Comparison of ENCODE assay signal across 16 mouse cellular contexts in genomic region chr3:9398271-9398670, GRCm38 (mm10).
DNase-seq lines count a peak whose midpoint lies in the region; ATAC-seq and TF ChIP-seq lines count a peak whose summit lies in the region.
"Had no signal": no experiment of that assay in that cellular context is flagged by ENCODE, and none has a peak within 500 bp of the region (broad histone marks: within the 10 kb centered on the region; RNA-seq: fewer than 3 reads in every experiment).

No protein-coding gene starts in this region.

- TF ChIP-seq CTCF in ES-Bruce4 (IDR thresholded peaks at IDR 0.05; ENCODE audit: low read depth, low read length): no peak
- no peak for TF ChIP-seq CTCF in stomach, postnatal 0 days (IDR thresholded peaks at IDR 0.05; ENCODE audit: low read depth)
- no peak for TF ChIP-seq CTCF in thymus, adult 2 months (IDR thresholded peaks at IDR 0.05; ENCODE audit: borderline replicate concordance, control insufficient read depth, extremely low read depth, insufficient read depth, low read length, poor library complexity)

- TF ChIP-seq POLR2A in ES-Bruce4 (IDR thresholded peaks at IDR 0.05; ENCODE audit: insufficient read depth, low read length): no peak
- TF ChIP-seq POLR2A in thymus, adult 2 months (IDR thresholded peaks at IDR 0.05; ENCODE audit: control insufficient read depth, extremely low read depth, insufficient read depth, low read length, poor library complexity): no peak

- H3K4me2 ChIP-seq in heart, embryonic 15.5 days: no peak overlapping the region
- H3K4me2 ChIP-seq in stomach, postnatal 0 days (replicated peaks; ENCODE audit: low read depth): no peak overlapping the region
- H3K4me2 ChIP-seq: limb, embryonic 13.5 days; liver, embryonic 15.5 days had no signal

- DNase-seq in heart, adult 9 months (ENCODE audit: low spot score in 2 of 2): no peak
- DNase-seq in ZHBTc4 (ENCODE audit: low read depth, low spot score): peak; percentile 92
- DNase-seq in stomach, postnatal 0 days (ENCODE audit: low spot score): no peak
- no peak for DNase-seq in gastrocnemius, postnatal 10 days
- DNase-seq in thymus, adult 2 months: no peak
- DNase-seq: cerebellum, adult 8-10 months; lung, postnatal 14 days; midbrain, embryonic 14.5 days; right cerebral cortex, postnatal 14 days had no signal

- H3K4me1 ChIP-seq in heart, embryonic 15.5 days (replicated peaks): peaks cover 30% of the 10 kb centered on the region
- H3K4me1 ChIP-seq in ES-Bruce4 (ENCODE audit: control insufficient read depth, insufficient read depth, low read length): no peaks in the 10 kb centered on the region
- H3K4me1 ChIP-seq in stomach, postnatal 0 days (replicated peaks; ENCODE audit: control insufficient read depth, insufficient read depth): peaks cover 3% of the 10 kb centered on the region; the same call in 1 of the 2 replicates
- peaks cover 21% of the 10 kb centered on the region for H3K4me1 ChIP-seq in thymus, adult 2 months (replicated peaks; ENCODE audit: control insufficient read depth, insufficient read depth, low read length)

- 0 out of 2 replicates have a peak, but pooled peaks have one; percentile 9 for ATAC-seq in heart, embryonic 15.5 days (replicated peaks; ENCODE audit: insufficient number of reproducible peaks, insufficient read depth, low FRiP score, low read depth)
- peak; percentile 72; the same call in 1 of the 2 replicates for ATAC-seq in stomach, postnatal 0 days (ENCODE audit: low FRiP score, low TSS enrichment)

- WGBS in heart, embryonic 15.5 days: 47% methylated on average over 5 of the region's 5 CpGs
- WGBS in stomach, postnatal 0 days: 69% methylated on average over 5 of the region's 5 CpGs
- 78% methylated on average over 5 of the region's 5 CpGs for WGBS in thymus, adult 2 months

- no peak overlapping the region for H3K27ac ChIP-seq in heart, embryonic 15.5 days
- no peak overlapping the region for H3K27ac ChIP-seq in ES-Bruce4 (ENCODE audit: insufficient read depth, low read length)
- H3K27ac ChIP-seq in stomach, postnatal 0 days (replicated peaks): no peak overlapping the region
- no peak overlapping the region for H3K27ac ChIP-seq in thymus, adult 2 months (ENCODE audit: control insufficient read depth, insufficient read depth, low read length)
- H3K27ac ChIP-seq: forebrain, embryonic 10.5 days; kidney, postnatal 0 days; layer of hippocampus, adult 2 months; limb, embryonic 13.5 days; liver, embryonic 15.5 days had no signal

- no peaks in the 10 kb centered on the region for H3K9me3 ChIP-seq in heart, embryonic 15.5 days (replicated peaks)
- peaks cover 3% of the 10 kb centered on the region; the same call in 1 of the 2 replicates for H3K9me3 ChIP-seq in ES-Bruce4 (replicated peaks; ENCODE audit: control insufficient read depth, insufficient read depth, low read length, poor library complexity, severe bottlenecking)
- H3K9me3 ChIP-seq in stomach, postnatal 0 days (ENCODE audit: control insufficient read depth, low read length): no peaks in the 10 kb centered on the region
- H3K9me3 ChIP-seq: limb, embryonic 13.5 days; liver, embryonic 15.5 days had no signal

- H3K4me3 ChIP-seq in heart, embryonic 15.5 days: no peak overlapping the region
- no peak overlapping the region for H3K4me3 ChIP-seq in ES-Bruce4 (ENCODE audit: low read depth, low read length)
- H3K4me3 ChIP-seq in stomach, postnatal 0 days (ENCODE audit: low read depth, low read length): no peak overlapping the region
- H3K4me3 ChIP-seq in thymus, adult 2 months (ENCODE audit: control insufficient read depth, insufficient read depth, low read length): no peak overlapping the region
- H3K4me3 ChIP-seq: forebrain, embryonic 10.5 days; layer of hippocampus, adult 2 months; limb, embryonic 13.5 days; liver, embryonic 15.5 days had no signal

- H3K36me3 ChIP-seq in heart, embryonic 15.5 days: no peaks in the 10 kb centered on the region
- H3K36me3 ChIP-seq in ES-Bruce4 (ENCODE audit: control insufficient read depth, insufficient read depth, low read length, poor library complexity, severe bottlenecking): no peaks in the 10 kb centered on the region
- H3K36me3 ChIP-seq in stomach, postnatal 0 days (ENCODE audit: control insufficient read depth, insufficient read depth, low read length): no peaks in the 10 kb centered on the region
- H3K36me3 ChIP-seq in thymus, adult 2 months (ENCODE audit: control insufficient read depth, insufficient read depth, low read length): no peaks in the 10 kb centered on the region
- H3K36me3 ChIP-seq: forebrain, embryonic 10.5 days; limb, embryonic 13.5 days; liver, embryonic 15.5 days had no signal

- H3K27me3 ChIP-seq in heart, embryonic 15.5 days: no peaks in the 10 kb centered on the region
- H3K27me3 ChIP-seq in ES-Bruce4 (ENCODE audit: control insufficient read depth, insufficient read depth, low read length, poor library complexity, severe bottlenecking): no peaks in the 10 kb centered on the region
- H3K27me3 ChIP-seq in stomach, postnatal 0 days (ENCODE audit: control insufficient read depth, insufficient read depth, low read length): no peaks in the 10 kb centered on the region
- H3K27me3 ChIP-seq in thymus, adult 2 months (ENCODE audit: control insufficient read depth, insufficient read depth, low read length): no peaks in the 10 kb centered on the region
- H3K27me3 ChIP-seq: limb, embryonic 13.5 days; liver, embryonic 15.5 days had no signal

- TF ChIP-seq EP300 in ES-Bruce4 (IDR thresholded peaks at IDR 0.05; ENCODE audit: insufficient read depth, low read depth, low read length): peak; percentile 89
- TF ChIP-seq EP300 in stomach, postnatal 0 days (optimal IDR thresholded peaks at IDR 0.05): no peak

- H3K9ac ChIP-seq in heart, embryonic 15.5 days: no peak overlapping the region
- no peak overlapping the region for H3K9ac ChIP-seq in ES-Bruce4 (ENCODE audit: low read depth, poor library complexity, severe bottlenecking)
- no peak overlapping the region for H3K9ac ChIP-seq in stomach, postnatal 0 days (ENCODE audit: low read length)
- H3K9ac ChIP-seq: limb, embryonic 13.5 days; liver, embryonic 15.5 days had no signal
